In genomic region chr10:12552890-12553278, GRCm38 (mm10) we compare ENCODE assay signal across 17 mouse cellular contexts.
DNase-seq lines count a peak whose midpoint lies in the region; ATAC-seq and TF ChIP-seq lines count a peak whose summit lies in the region.
"Had no signal": no experiment of that assay in that cellular context is flagged by ENCODE, and none has a peak within 500 bp of the region (broad histone marks: within the 10 kb centered on the region; RNA-seq: fewer than 3 reads in every experiment).

No protein-coding gene starts in this region.

- ATAC-seq in intestine, embryonic 16.5 days: no peak
- no peak for ATAC-seq in intestine, embryonic 15.5 days
- ATAC-seq in limb, embryonic 14.5 days (ENCODE audit: low FRiP score, low read depth): no peak
- ATAC-seq: midbrain, embryonic 15.5 days had no signal

- no peaks in the 10 kb centered on the region for H3K9me3 ChIP-seq in intestine, embryonic 16.5 days (ENCODE audit: control insufficient read depth, low read length)
- H3K9me3 ChIP-seq in intestine, embryonic 15.5 days: no peaks in the 10 kb centered on the region
- H3K9me3 ChIP-seq in ES-Bruce4 (replicated peaks; ENCODE audit: control insufficient read depth, insufficient read depth, low read length, poor library complexity, severe bottlenecking): no peaks in the 10 kb centered on the region
- no peaks in the 10 kb centered on the region for H3K9me3 ChIP-seq in embryonic facial prominence, embryonic 10.5 days
- no peaks in the 10 kb centered on the region for H3K9me3 ChIP-seq in limb, embryonic 14.5 days (ENCODE audit: control insufficient read depth, low read length)
- H3K9me3 ChIP-seq: hindbrain, embryonic 15.5 days; midbrain, embryonic 15.5 days had no signal

- H3K4me3 ChIP-seq in intestine, embryonic 16.5 days (ENCODE audit: low read length): no peak overlapping the region
- no peak overlapping the region for H3K4me3 ChIP-seq in intestine, embryonic 15.5 days (replicated peaks)
- H3K4me3 ChIP-seq in ES-Bruce4 (ENCODE audit: low read depth, low read length): no peak overlapping the region
- H3K4me3 ChIP-seq in embryonic facial prominence, embryonic 10.5 days: no peak overlapping the region
- H3K4me3 ChIP-seq in limb, embryonic 14.5 days (replicated peaks; ENCODE audit: low read length): no peak overlapping the region
- H3K4me3 ChIP-seq: hindbrain, embryonic 15.5 days; midbrain, embryonic 15.5 days had no signal

- peaks cover 18% of the 10 kb centered on the region for H3K4me1 ChIP-seq in intestine, embryonic 16.5 days (ENCODE audit: control insufficient read depth, insufficient read depth, low read length)
- peaks cover 14% of the 10 kb centered on the region; the same call in 1 of the 2 replicates for H3K4me1 ChIP-seq in intestine, embryonic 15.5 days (replicated peaks)
- peaks cover 4% of the 10 kb centered on the region for H3K4me1 ChIP-seq in ES-Bruce4 (ENCODE audit: control insufficient read depth, insufficient read depth, low read length)
- H3K4me1 ChIP-seq in embryonic facial prominence, embryonic 10.5 days: peaks cover 61% of the 10 kb centered on the region
- peaks cover 43% of the 10 kb centered on the region for H3K4me1 ChIP-seq in limb, embryonic 14.5 days (ENCODE audit: control insufficient read depth, insufficient read depth, low read length)

- no peak overlapping the region for H3K9ac ChIP-seq in intestine, embryonic 16.5 days (ENCODE audit: low read depth, low read length)
- H3K9ac ChIP-seq in intestine, embryonic 15.5 days: no peak overlapping the region
- peak overlapping the region; percentile 8 for H3K9ac ChIP-seq in ES-Bruce4 (ENCODE audit: low read depth, poor library complexity, severe bottlenecking)
- no peak overlapping the region for H3K9ac ChIP-seq in limb, embryonic 14.5 days (ENCODE audit: low read depth, low read length, severe bottlenecking)
- H3K9ac ChIP-seq: hindbrain, embryonic 15.5 days; midbrain, embryonic 15.5 days had no signal

- H3K36me3 ChIP-seq in intestine, embryonic 16.5 days (ENCODE audit: control insufficient read depth, insufficient read depth, low read length): no peaks in the 10 kb centered on the region
- H3K36me3 ChIP-seq in intestine, embryonic 15.5 days: no peaks in the 10 kb centered on the region
- H3K36me3 ChIP-seq in ES-Bruce4 (ENCODE audit: control insufficient read depth, insufficient read depth, low read length, poor library complexity, severe bottlenecking): no peaks in the 10 kb centered on the region
- no peaks in the 10 kb centered on the region for H3K36me3 ChIP-seq in embryonic facial prominence, embryonic 10.5 days (replicated peaks)
- H3K36me3 ChIP-seq in limb, embryonic 14.5 days (ENCODE audit: control insufficient read depth, insufficient read depth, low read length): no peaks in the 10 kb centered on the region
- H3K36me3 ChIP-seq: hindbrain, embryonic 15.5 days; midbrain, embryonic 15.5 days had no signal

- H3K27ac ChIP-seq in intestine, embryonic 16.5 days (ENCODE audit: low read length): 0 out of 2 replicates have a peak overlapping the region, but pooled peaks have one; percentile 2
- no peak overlapping the region for H3K27ac ChIP-seq in intestine, embryonic 15.5 days
- peak overlapping the region; percentile 77 for H3K27ac ChIP-seq in ES-Bruce4 (ENCODE audit: insufficient read depth, low read length)
- peak overlapping the region; percentile 75 for H3K27ac ChIP-seq in embryonic facial prominence, embryonic 10.5 days (replicated peaks)
- 0 out of 2 replicates have a peak overlapping the region, but pooled peaks have one; percentile 43 for H3K27ac ChIP-seq in limb, embryonic 14.5 days (replicated peaks; ENCODE audit: low read depth, low read length)
- H3K27ac ChIP-seq: hindbrain, embryonic 15.5 days; midbrain, embryonic 15.5 days had no signal

- no peak for TF ChIP-seq CTCF in ES-Bruce4 (IDR thresholded peaks at IDR 0.05; ENCODE audit: low read depth, low read length)

- TF ChIP-seq EP300 in ES-Bruce4 (IDR thresholded peaks at IDR 0.05; ENCODE audit: insufficient read depth, low read depth, low read length): no peak

- peak; percentile 62 for DNase-seq in embryonic facial prominence, embryonic 10.5 days (ENCODE audit: low spot score)
- DNase-seq in limb, embryonic 14.5 days (ENCODE audit: low spot score): peak; percentile 3
- DNase-seq in frontal cortex, postnatal 10 days (ENCODE audit: low spot score in 2 of 2): no peak
- DNase-seq in layer of hippocampus, adult 18-20 months (ENCODE audit: low spot score in 2 of 2): no peak
- no peak for DNase-seq in heart, adult 9 months (ENCODE audit: low spot score in 2 of 2)
- DNase-seq: cerebellum, adult 9-10 months; gastrocnemius, postnatal 14 days; kidney, adult 11 months; kidney, postnatal 36 days; lung, adult 2 months; lung, postnatal 36 days had no signal

- WGBS in intestine, embryonic 16.5 days: 73% methylated on average over 5 of the region's 5 CpGs
- 65% methylated on average over 5 of the region's 5 CpGs for WGBS in intestine, embryonic 15.5 days
- 33% methylated on average over 5 of the region's 5 CpGs for WGBS in embryonic facial prominence, embryonic 10.5 days
- WGBS in limb, embryonic 14.5 days: 36% methylated on average over 5 of the region's 5 CpGs

- TF ChIP-seq POLR2A in ES-Bruce4 (IDR thresholded peaks at IDR 0.05; ENCODE audit: insufficient read depth, low read length): no peak
- TF ChIP-seq POLR2A in limb, embryonic 14.5 days (IDR thresholded peaks at IDR 0.05; ENCODE audit: borderline replicate concordance, extremely low read depth, insufficient read depth, insufficient read length): no peak

- H3K4me2 ChIP-seq in intestine, embryonic 16.5 days (ENCODE audit: low read depth, low read length): no peak overlapping the region
- no peak overlapping the region for H3K4me2 ChIP-seq in intestine, embryonic 15.5 days (replicated peaks)
- H3K4me2 ChIP-seq in limb, embryonic 14.5 days (replicated peaks; ENCODE audit: low read depth, low read length, severe bottlenecking): no peak overlapping the region
- H3K4me2 ChIP-seq: hindbrain, embryonic 15.5 days; liver, embryonic 11.5 days; midbrain, embryonic 15.5 days had no signal

- no peaks in the 10 kb centered on the region for H3K27me3 ChIP-seq in intestine, embryonic 16.5 days (replicated peaks; ENCODE audit: control insufficient read depth, insufficient read depth, low read length)
- H3K27me3 ChIP-seq in intestine, embryonic 15.5 days (replicated peaks): no peaks in the 10 kb centered on the region
- no peaks in the 10 kb centered on the region for H3K27me3 ChIP-seq in ES-Bruce4 (ENCODE audit: control insufficient read depth, insufficient read depth, low read length, poor library complexity, severe bottlenecking)
- H3K27me3 ChIP-seq in embryonic facial prominence, embryonic 10.5 days (replicated peaks; ENCODE audit: low read depth, poor library complexity, severe bottlenecking): no peaks in the 10 kb centered on the region
- H3K27me3 ChIP-seq in limb, embryonic 14.5 days (ENCODE audit: control insufficient read depth, insufficient read depth, low read length): no peaks in the 10 kb centered on the region
- H3K27me3 ChIP-seq: hindbrain, embryonic 15.5 days; midbrain, embryonic 15.5 days had no signal

Comparison
In these comparisons a context has a peak if more than half of its experiments do, and no peak if none do; other contexts are left out.
1. DNase-seq: peak in embryonic facial prominence, embryonic 10.5 days (single experiment) and limb, embryonic 14.5 days (single experiment); none in frontal cortex, postnatal 10 days (0 of 2), layer of hippocampus, adult 18-20 months (0 of 2) and heart, adult 9 months (0 of 2).